Mouse (Mus musculus) adrenal gland, adult (tissue): ENCODE measurements around the gene Asb15.

Source experiments
- DNase-seq, 2 experiments: peaks; one replicate each; pipeline ENCODE4 v3.0.0; 2022 to 2023; ENCODE audit warnings: low spot score in 1 of 2; ENCODE audit not compliant: inconsistent age in 2 of 2

The Asb15 gene

DNA sequence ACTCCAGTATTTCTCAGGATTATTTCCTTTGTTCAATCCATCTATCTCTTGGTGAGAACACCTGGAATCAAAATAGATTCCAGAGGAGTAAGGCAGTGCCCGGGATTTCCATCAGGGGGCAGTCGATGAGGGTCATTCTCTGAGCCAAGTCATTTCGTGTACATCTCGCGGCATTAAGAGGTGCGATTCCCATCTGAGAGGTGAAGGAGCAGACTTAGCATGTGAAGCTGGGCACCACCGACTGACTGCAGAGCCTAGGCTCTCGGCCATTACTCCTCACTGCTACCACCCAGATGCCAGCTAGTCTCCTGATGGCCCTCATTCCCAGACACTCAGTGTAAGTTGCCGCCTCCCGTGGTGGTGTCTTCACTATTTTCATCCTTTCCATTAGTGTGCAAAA, 78.6 kb downstream of the Asb15 start:
- peak in 1 of 2 experiments; percentile 13 for DNase-seq

DNA sequence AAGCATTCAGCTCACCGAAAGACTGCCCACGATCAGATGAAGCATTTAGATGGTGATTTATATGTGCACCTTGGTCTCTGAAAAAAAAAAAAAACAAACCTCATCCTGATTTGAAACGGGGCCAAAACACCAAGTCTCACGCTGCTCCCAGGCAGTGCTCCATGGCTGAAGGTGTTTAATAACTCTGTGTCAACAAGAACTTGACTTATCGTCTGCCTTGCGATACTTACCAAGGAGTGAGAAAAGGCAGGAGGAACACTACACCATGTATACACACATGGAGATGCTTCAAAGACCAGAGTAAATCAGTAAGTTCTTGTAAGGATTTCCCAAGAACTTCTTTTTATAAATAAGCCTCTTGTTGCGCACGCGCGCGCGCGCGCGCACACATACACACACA, 79.6 kb downstream of the Asb15 start:
- peak in 1 of 2 experiments; percentile 12 for DNase-seq

DNA sequence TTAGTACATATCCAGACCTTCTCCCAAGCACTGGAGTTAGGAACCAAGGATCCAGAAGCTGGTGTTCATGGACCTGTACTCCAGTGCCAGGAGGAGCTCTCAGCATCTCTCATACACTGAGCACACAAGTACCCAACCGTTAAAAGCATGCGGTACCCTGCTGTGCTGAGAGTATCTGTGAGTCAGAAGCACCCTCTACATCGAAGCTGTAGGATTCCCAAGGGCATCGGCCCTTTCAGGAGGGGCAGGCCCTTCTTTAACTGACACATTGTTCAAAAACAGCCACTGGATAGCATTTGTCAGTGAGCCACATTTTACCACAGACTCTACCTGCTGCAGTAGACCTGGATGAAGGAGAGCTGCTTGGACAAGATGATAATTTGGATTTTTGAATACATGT, 80.2 kb downstream of the Asb15 start:
- no peak for DNase-seq

DNA sequence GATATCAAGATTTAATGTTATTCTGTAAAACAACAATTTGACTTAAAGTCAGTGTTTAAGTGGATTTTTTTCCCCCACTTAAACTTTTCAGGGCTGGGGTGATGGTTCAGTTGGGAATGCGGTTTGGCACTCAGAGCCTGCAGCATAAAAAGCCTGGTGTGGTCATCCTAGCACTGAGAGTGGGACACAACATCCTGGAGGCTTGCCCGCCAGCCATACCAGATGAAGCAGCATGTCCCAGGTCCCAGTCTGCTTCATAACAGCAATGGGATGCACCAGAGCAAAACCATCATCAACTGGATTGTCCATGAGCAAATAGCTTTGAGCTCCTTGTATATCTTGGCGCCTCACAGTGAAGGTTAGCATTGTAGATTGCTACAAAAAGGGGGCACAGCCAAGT, 80.7 kb downstream of the Asb15 start:
- no peak for DNase-seq

DNA sequence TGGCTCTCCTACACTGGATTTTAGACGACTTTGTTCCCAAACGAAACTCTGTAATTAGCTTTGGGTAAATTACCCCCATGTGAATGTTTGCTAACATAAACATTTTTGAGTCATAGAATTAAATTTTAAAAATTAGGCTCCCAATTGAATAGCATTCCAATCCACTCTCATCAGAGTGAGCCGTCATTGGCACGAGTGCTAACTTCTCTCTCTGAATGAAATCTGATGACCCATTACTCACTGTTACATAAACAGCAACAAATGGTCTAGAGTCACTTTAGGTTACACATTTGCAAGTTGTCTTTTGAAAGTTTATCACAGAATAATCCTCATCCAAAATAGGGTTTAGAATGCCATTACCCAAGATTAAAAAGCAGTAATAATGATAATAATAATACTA, 81.6 kb downstream of the Asb15 start:
- DNase-seq = peak in 1 of 2 experiments; percentile 59

DNA sequence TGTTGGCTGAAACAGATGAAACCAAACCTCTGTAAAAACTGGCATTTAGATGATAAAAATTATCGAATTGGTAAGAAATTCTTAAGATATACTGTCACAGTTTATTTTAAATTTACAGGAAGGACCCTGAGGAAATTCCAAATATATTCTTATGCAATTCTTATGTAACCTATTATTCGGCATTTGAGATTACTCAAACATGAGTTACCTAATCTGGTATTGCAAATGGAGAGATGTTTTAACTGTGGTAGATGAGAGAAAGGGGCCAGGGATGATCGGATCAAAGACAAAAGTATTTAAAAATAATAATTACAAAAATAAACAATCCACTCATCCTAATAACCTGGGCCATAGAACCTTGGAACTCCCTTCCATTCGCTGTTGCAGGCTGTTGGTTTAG, 82.4 kb downstream of the Asb15 start:
- DNase-seq = no peak

DNA sequence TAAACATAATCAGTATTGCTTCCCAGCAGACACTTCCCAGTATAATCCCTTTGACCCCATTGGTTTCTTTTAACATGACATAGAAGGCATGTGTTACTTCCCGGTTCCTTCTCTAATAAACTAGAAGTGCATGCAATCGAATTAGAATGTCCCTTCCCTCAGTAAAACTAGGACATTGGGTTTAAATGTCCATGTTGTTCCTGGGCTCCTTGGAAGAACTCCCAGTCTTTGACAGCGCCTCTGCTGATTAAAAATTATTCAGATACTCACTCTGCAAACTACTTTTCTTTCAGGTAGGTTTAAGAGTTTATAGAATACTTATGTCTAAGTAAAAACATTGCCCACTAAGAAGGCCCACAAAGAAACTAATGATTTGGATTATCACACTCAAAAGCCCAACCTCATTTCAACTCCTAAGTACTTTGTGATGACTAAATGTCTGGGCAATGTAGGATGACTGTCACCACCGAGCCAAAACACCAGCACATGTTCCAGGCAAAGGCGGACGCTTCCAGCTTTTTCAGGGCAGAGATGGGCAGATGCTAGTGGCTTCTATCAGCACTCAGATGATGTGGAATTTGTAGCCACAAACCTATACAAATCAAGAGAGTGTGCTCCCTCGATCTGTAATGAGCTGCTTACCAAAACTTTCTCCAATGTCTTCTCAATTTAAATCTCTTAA, 84.3 kb downstream of the Asb15 start:
- DNase-seq = peak in 1 of 2 experiments; percentile 33

DNA sequence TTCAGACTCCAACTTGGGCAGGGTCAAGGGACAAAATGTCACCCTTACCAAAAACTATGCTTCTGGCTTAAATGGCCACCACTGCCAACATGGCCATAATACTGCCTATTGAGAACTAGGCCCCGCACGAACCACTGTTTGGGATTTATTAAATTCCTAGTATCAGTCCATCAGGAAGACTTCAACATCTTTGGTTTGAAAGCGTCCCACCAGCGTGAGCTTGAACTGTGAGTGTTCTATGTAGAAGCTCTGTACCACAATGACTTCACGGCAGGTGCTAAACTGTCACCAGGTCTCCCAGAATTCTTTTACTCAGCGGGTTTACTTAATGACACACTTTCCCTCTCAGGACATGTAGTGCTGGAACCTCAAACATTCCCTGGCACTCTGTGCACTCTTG, 85.4 kb downstream of the Asb15 start:
- no peak for DNase-seq

DNA sequence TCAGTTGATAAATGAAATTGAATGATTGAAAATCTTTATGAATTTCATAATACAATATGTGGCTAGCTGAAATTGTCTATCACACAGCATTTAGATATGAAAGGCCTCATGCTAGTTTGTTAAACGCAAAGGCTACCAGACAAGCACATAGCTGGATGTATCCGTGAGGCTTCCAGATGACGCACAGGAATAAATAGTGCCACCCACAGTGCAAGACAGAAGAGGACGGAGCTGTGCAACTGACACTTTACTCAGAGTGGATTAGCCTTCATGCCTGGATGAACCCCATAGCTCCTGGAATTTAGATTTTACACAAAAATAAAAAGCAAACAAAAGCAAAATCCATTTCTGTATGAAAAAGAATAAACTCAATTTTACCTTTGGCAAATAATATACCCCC, 86.0 kb downstream of the Asb15 start:
- DNase-seq = no peak

DNA sequence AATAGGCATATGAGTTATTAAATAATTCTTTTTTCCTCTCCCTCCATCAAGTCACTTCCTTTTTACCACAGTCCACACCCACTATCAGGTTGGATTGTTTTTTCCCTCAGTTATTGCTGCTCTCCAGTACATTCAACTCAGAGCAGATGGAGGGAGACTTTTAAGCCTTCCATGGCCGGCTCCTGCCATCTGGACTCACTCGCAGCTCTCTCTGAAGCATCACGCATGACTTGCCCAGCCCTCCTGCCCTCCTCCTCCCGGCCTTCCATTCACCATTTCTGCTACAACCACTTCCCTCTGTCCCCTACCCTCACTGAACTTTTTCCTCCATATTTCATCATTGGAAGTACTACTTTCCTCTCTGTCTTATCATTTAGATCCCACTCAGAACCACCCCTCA, 88.8 kb downstream of the Asb15 start:
- no peak for DNase-seq

DNA sequence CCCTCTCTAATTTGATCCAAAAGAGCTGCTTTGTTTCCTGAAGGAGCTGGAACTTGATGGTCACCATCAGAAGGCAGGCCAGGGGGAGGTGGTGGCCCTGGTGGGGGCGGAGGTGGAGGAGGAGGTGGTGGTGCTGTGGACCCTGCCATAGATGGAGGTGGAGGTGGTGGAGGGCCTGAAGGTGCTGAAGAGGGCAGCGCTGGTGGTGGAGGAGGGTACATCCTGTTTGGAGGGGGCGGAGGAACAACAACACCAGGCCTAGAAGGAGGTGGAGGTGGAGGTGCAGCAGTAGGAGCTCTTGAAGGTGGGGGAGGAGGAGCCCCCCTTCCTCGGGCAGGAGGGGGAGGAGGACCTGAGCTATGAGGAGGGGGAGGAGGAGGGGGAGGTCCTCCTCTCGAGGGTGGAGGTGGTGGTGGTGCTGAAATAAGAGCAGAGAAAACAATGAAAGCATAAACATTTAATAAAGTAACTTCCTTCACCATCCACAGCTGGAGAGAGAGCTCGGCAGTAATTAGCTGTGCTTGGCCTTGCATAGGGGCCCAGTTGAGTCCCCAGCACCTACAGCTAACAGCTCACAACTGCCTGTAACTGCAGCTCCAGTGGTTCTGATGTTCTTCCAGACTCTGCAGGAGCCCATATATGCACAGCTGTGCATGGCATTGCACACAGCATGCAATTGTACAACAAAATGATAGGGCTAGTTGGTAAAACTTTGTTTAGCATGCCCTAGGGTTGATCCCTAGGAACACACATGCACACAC, 91.5 kb downstream of the Asb15 start:
- DNase-seq = no peak

DNA sequence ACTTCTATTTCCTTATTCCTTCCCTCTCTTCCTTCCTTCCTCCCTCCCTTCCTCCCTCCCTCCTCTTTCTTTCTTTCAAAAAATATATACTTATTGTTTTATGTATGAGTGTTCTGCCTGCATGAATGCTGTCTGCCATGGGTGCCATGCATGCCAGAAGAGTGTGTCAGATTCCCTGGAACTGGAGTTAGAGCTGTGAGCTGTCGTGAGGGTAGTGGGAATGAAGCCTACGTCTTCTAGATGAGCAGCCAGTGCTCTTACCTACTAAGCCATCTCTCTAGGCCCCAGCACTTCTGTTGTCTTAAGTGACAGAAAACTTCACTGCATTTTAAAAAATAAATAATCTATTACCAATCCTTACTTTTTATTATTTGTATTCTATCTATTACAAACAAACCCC, 93.0 kb downstream of the Asb15 start:
- DNase-seq = no peak

DNA sequence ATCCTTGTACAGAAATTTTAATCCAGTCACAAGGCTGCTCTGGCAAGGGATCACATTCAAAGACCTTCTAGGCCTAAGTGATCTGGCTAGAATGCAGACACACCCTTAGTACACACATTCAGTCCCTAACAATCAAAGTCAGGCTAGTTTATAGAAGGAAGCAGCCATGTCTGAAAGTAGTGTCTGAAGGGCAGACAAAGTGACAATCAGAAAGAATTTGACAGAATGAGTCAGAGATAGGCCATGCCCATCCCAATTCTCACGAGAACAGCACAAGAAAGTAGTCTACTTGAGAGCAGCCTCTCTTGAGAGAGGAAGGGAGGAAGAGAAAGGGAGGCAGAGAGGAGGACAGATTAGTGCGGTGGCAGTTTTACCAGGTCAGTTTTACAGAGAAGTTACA, 94.2 kb downstream of the Asb15 start:
- DNase-seq = no peak
